Mouse (Mus musculus) ovary, postnatal 10 days (tissue): ENCODE results near the gene Icam4.
"Not testable (repeated sequence)": the region's sequence is repeated elsewhere in the genome, so short reads cannot be mapped to it uniquely, and the experiment has no call there.

Source experiments
- DNase-seq: peaks from one replicate; pipeline ENCODE4 v3.0.0; 2022; ENCODE audit warnings: low spot score

Gene Icam4

DNA sequence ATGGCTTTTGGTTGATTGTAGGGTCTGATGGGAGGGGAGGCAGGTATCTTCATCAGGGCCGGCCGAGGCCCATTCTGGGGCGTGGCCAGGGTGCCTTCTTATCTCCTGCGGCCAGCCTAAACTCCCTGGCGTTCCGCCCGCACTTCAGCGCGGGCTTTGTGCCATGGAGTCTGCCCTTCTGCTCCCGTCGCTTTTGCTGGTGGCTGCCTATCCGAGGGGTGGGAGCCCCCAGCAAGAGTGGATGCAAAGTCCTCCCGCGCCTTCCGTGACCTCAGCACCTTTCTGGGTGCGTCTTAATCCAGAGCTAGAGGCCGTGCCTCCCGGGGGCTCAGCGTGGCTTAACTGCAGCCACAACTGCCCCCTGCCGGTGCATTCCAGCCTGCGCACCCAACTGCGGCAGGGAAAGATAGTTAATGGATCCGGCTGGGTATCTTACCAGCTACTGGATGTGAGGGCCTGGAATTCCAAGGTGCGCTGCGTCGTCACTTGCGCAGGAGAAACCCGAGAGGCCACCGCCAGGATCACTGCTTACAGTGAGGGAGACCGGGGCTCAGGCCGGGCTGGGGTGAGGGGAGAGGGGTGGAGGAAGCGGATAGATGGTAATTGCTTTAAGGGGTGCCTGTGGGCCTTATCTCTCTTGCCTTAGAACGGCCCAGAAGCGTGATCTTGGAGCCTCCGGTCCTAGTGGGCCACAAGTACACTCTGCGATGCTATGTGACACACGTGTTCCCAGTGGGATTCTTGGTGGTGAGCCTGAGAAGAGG is at the start of gene Icam4:
TSS of gene Icam4 (plus strand) at position 83 of the 764 bp plus-strand sequence.
- peak; percentile 64 for DNase-seq

DNA sequence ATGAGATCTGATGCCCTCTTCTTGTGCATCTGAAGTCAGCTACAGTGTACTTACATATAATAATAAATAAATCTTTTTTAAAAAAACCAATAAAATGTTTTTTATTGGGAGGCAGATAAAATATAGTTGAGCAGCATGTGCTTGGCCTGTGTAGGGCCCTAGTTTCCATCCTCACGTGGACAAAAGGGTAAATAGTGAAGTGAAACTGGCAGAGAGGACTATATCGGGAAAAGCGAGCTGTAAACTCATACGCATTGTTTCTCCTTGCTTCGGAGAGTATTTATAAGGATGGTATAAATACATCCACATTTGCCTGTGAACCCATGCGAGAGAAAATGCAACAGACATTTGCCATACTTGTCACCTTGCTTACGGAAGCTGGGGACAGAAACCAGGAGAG is 49.4 kb upstream of the Icam4 start:
- DNase-seq, result no peak

DNA sequence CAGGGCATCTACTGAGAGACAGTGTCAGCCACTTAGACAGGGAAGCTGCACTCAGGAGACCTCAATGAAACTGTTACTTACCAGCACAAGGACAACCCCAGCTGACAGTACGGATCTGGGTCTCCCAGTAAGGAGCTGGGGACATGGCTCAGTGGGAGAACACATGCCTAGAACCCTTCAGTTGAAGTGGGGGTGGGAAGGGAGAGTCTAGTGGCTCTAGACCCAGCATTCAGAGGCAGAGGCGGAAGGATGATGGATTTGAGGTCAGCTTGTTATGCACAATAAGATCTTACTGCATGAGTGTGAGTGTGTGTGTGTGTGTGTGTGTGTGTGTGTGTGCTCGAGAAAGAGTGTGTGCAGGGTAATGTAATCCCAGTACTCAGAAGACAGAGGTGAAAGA is 47.0 kb upstream of the Icam4 start:
- DNase-seq, result no peak

DNA sequence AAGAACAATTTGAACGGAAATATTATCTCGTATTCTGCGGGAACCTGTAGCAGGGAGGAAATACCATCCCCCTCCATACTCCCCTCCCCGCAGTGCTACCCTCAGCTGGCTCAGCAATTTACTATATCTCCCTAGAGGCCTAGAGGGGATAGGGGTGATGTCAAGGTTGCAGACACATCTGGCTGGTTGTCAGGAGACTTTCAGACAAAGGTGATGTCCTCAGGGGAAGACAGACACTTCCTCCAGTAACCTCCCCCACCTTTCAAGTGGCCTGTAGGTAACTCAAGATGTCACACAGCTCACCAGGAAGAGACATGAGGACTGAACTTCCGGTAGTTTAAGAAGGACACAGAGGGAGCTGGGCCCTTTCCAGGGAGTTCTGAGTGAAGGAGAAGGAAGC is 46.0 kb upstream of the Icam4 start:
- DNase-seq, result no peak

DNA sequence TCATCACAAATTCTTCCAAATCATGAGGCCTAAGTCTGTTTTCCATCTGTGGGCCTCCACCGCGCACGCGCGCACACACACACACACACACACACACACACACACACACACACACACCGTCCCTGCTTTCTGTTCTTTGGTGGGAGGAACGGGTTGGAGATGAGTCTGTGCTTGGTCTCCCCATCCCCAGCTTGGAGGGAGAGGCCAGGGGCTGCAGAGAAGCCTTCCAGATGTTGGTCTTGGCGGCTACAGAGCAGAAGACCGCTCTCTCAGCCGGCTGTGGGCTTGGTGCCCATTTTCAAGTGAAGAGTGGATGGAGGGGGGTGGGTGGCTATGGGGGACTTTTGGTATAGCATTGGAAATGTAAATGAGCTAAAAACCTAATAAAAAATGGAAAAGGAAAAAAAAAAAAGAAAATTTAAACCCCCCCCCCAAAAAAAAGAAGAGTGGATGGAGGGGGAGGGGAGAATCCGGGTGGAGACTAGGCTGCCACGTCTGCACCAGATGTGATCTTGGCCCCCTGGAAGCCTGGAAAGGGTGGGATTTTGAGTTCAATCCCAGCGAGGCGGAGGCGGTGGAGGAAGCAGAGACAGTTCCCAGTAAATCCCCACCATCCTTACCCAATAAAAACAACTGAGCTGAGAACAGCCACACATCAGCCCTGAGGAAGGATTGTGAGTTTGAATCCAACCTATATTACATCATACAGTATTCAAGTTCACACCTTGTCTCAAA is 42.1 kb upstream of the Icam4 start:
- peak; percentile 16 for DNase-seq

DNA sequence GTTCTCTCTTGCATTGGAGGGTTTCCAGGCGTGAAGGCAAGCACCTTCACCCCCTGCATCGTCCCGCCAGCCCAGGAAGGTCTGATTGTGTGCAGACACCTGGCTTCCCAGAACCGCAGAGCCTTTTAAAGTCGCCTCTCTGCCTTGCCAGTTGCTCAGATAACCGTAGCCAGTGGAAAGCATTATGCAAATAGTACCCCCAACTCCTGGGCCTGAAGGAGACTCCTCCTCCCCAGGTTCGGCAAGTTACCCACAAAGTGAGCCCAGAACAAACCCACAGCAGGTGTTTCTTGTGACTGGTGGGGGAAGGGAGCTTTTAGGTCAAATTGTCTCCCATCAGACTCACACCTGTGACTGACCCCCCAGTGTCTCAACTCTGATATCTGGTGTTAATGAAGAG is 41.2 kb upstream of the Icam4 start:
- no peak for DNase-seq

DNA sequence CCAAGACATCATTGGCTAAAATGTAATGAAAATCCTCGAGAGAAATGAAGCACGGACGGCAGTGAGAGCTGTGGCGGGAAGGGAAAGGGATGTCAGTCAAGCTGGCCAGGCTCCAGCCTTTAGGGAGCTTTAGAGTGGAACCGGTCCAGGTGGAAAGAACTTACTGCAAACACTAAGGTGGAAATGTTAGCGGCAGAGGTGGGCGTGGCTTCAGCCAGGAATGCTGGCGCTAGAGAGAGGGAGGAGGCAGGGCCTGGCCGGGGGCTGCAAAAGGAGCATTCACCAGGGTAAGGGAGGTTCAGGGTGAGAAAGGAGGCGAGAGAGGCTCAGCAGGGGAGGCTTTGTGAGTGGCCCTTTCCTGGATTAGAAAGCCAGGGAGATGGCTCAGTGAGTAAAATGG is 38.3 kb upstream of the Icam4 start:
- DNase-seq, result no peak

DNA sequence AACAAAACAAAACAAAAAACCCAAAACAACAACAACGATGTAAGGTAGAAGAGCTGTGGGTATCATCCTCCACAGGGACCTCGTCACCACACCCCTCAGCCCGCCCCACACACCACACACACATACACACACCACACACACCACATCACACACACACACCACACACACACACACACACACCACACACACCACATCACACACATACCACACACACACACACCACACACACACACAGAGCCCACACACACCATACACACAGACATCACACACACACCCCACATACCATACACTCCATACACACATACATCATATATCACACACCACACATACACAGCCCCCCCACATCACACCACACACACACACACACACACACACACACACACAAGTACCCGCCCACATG is 37.6 kb upstream of the Icam4 start:
- DNase-seq, result no peak

DNA sequence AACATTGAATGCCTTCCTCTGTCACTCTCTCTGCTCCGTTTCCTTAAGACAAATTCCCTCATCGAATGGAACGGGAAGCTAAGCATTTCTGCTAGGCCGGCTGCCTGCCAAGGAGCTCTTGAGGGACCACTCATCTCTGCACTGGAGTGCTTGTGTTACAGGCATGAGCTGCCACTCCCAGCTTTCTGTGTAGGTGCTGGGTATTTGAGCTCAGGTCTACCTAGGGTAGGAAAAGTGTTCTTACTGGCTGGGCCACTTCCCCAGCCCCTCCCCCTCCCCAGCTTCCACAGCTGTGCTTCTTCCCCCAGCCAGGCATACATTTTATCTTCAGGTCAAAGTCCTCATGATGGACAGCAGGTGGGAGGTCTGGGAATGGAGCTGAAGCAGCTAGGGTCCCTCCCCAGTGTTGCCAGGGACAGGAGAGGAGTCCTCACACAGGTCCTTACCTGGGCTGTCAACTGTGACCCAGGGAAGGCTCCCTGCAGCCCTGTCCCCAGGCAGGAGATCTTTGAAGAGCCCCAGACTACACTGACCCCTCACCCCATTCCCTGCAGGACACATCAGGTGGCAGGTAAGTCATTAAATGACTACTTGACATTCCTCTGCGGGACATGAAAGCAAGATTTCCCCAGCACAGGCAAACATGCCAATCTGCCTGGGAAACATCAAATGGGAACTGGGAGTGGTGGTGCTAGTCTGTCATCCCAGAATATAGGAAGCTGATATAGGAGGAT is 35.8 kb upstream of the Icam4 start:
- DNase-seq, result no peak

DNA sequence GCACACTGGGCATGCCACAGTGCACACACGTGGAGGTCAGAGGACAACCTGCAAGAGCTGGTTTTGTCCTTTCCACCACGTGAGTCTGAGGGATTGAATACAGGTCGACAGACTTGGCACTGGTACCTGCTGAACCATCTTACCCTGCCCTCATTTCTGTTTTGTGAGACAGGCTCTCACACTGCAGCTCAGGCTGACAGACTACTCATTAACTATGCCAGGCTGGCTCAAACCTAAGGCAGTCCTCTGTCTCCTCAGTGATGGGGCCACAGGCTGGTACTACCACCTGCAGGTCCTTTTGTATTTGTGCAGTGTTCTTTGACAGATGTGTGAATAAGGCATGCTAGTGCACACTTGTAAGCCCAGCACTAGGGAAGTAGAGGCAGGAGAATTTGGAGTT is 34.1 kb upstream of the Icam4 start:
- DNase-seq, result no peak

DNA sequence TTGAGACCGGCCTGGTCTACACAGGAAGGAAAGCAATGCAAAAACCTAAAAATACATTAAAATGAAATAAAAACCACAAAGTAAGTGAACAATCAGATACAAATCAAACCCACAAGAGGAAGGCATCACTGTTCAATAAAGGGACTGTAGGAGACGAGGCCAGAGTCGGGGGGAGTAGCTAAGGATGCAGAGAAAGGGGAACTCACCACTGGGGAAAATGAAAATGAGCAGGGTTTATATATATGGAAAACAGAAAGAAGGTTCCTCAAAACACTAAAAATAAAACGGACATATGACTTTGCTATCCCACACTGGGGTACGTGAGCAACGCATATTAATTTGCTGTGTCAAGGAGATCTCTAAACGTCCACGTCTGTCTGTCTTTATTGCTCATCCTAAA is 32.1 kb upstream of the Icam4 start:
- no peak for DNase-seq

DNA sequence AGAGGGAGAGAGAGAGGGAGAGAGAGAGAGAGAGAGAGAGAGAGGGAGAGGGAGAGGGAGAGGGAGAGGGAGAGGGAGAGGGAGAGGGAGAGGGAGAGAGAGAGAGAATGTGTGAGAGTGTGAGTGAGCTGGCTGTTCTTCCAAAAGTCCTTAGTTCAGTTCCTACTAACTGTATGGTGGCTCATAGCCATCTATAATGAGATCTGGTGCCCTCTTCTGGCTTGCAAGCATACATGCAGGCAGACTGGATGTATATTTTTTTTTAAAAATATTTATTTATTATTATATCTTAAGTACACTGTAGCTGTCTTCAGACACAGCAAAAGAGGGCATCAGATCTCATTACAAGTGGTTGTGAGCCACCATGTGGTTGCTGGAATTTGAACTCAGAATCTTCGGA is 30.8 kb upstream of the Icam4 start:
- not testable (repeated sequence) for DNase-seq

DNA sequence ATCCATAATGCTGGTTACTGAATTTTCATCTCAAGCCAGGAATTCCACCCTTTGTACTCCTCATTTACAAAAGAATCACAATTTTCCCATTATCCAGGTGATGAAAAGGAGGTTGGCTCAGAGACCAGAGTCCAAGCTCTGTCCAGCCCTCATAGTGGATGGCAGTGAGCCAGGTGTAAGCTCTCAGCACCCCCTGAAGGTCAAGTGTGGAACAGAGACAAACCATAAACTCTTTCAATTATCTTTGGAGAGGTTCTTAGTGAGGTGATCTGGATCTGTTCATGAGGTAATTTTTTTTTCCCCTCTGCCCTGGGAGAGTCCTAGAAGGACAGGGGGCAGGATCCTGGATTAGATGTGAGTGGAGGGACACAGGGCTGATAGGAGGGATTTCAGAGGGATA is 28.4 kb upstream of the Icam4 start:
- DNase-seq, result no peak

DNA sequence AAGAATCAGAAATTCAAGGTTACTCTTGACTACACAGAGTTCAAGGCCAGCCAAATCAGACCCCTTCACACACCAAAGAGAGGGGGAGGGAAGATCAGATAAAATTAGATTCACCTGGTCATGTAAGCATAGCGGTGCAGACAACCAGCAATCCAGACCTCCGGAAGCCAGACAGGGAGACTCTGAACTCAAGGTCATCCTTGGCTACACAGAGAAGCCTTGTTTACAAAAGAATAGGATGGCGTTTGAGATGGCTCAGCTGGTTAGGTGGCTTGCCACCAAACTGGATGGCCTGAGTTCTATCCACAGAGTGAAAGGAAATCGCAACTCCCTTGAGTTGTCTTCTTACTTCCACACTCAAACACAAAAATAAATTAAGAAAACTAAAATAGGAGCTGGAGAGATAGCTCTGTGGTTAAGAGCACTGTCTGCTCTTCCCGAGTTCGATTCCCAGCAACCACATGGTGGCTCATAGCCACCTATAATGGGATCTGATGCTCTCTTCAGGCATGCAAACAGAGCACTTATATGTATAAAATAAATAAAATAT is 27.4 kb upstream of the Icam4 start:
- no peak for DNase-seq

DNA sequence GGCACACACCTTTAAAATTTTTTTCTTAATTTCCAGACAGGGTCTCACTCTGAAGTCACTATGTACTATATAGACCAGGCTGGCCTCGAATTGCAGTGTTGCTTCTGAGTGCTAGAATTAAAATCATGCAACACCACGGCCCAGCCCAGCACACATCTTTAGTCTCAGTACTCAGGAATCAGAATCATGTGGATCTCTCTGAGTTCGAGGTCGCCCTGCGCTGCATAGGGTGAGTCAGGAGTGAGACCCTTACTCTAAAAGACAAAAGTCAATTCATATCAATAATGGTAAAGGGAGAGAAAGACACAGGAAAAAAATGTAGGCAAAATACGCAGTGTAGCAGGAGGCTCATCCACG is 26.9 kb upstream of the Icam4 start:
- DNase-seq, result no peak

DNA sequence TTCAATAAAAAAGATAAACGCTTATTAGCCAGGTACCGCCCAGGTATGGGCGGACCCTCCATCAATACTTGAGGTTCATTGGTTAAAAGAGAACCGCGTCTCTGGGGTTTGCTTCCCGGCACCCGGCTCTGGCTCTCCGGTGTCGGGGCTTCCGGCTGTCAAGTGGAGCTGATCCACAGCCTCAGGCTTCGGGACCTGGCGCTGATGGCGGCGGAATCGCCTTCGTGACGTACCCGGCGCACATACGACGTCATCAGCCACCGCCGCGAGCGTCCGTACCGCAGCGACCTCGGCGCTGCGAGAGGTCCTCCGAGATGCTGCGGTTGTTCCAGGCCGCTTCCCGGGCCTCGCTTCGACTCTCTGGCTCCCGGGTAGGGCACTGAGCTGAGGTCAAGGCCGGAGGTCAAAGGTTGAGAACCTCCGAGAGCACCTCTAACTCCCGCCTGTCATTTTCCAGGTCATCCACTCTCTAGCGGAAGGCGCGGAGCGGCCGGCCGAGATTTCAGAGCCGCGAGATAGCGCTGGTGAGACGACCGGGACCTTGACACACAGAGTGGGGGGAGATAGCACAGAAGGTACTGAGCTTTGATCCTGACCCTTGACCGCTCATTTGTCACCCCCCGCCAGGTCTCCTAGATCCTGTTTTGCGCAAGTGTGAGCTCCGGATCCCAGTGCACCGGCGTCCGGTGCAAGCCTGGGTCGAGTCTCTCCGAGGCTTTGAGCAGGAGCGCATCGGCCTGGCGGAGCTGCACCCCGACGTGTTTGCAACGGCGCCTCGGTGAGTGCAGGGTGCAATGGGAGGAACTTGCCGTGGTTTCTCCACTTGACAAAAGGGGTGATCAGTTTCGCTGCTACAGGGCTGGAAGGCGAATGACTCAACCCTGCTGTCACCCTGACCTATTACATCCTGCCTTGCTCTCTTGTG is 26.3 kb upstream of the Icam4 start, which contains the start of gene Mrpl4:
TSS of gene Mrpl4 (plus strand) at position 112 of the 925 bp plus-strand sequence.
- peak; percentile 71 for DNase-seq

DNA sequence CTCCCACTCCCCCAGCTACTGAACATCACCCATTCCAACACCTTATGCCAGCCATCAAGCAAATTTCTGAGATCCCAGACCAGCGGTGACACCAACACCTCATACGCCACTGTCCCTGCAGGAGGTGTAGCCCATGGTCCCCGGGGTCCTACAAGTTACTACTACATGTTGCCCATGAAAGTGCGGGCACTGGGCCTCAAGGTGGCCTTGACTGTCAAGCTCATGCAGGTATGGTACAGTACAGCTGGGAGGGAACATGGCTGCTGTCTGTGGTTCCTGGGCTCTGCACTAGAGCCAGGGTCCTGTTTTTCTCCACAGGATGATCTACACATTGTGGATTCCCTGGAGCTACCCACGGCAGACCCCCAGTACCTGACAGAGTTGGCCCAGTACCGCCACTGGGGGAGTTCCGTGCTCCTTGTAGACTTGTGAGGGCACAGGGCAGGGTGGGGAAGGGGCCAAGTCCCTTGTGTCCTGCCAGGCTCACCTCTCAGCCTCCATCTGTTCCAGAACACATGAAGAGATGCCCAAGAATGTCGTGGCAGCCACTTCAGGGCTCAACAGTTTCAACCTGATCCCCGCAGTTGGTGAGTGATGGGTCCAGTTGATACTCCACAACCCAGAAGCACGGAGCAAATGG is 21.7 kb upstream of the Icam4 start:
- DNase-seq, result no peak

DNA sequence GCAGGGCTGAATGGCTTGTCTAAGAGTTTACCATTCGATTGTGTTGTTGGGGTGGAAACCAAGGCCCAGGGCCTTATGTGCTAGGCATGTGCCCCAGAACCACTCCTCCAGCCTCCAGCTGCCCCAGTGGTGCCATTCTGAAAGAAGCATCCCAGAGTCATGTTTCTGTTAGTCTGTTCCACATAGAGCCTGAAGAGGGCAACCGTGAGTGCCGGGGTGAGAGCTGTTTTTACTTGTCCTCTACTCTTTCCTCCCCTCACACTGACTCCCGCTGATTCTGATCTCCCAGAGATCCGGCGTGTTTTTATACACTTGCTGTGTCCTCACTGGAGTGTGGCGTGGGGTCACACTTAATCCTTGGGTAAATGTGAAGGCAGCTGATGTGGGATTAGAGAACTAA is 21.2 kb upstream of the Icam4 start:
- no peak for DNase-seq

DNA sequence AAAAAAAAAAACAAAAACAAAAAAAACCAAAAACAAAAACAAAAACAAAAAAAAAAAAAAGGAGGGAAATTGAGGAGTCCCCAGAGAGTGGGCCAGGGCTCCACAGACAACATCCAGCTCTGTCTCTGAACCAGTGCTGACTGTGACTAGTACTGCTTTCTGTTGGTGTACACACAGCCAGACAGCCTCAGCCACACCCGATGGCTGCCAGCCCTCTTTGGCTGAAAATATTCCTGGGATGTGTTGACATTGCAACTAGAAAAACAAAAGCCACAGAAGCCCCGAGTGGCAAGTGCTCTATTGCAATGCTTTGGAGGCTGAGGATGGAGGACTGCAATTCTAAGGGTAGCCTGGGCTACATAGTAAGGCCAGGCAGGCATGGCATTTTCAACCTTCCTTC is 18.8 kb upstream of the Icam4 start:
- no peak for DNase-seq

DNA sequence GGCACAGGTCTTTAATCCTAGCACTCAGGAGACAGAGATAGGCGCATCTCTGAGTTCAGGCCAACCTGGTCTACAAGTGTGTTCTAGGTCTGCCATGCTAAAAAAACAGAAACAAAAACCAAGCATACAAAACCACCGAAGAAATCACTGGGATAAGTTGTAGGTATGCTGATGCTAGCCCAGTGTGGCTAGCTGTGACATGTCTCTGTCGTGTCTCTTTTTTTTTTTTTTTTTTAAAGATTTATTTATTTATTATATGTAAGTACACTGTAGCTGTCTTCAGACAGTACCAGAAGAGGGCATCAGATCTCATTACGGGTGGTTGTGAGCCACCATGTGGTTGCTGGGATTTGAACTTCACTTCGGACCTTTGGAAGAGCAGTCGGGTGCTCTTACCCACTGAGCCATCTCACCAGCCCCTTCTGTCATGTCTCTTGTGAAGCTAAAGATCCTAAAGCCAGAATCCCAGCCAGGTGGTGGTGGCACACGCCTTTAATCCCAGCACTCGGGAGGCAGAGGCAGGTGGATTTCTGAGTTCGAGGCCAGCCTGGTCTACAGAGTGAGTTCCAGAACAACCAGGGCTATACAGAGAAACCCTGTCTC is 18.1 kb upstream of the Icam4 start:
- not testable (repeated sequence) for DNase-seq

DNA sequence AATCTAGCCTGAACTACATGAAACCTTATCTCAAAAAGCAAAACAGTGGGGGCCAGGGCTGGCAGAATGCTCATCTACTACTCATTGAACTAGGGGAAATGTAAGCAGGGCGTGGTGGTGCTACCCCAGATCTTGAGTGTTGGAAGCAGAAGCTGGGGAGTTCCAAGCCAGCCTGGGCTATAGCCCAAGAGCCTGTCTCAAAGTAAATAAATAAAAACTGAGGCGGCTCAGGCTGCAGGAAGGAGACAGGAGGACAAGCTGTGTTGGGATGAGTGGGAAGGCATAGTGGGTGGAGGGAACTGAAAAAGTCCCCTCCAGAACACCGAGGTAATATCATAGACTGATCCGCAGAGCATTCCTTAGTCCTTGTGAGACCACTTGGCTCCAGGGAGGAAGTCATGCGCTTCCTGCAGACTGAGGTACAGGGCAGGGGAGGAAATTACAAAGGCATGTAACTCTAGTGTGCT is 17.3 kb upstream of the Icam4 start:
- no peak for DNase-seq
